Comparison of ENCODE assay signal across 24 mouse cellular contexts in the genomic region with DNA sequence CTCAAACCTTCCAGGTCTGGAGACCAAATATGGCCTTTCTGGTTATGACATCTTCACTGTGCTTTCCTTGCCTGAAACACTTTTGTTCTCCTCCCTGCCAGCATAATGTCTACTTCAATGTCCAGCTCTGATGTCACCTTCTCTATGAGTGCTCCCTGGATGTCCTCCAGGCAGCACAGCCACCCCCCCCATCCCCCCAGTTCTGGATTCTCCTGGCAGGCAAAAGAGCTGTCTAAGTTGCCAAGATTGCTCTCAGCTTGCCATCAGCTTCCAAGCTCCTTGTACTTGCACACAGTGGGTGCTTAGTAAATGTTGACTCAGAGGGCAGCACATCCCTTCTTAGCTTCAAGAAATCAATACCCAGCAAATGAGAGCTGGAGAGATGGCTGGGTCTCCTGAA.
DNase-seq lines count a peak whose midpoint lies in the region; ATAC-seq and TF ChIP-seq lines count a peak whose summit lies in the region.
"Had no signal": no experiment of that assay in that cellular context is flagged by ENCODE, and none has a peak within 500 bp of the region (broad histone marks: within the 10 kb centered on the region; RNA-seq: fewer than 3 reads in every experiment).

No protein-coding gene starts in this region.

- H3K9ac ChIP-seq in forebrain, embryonic 14.5 days (ENCODE audit: low read length) = no peak overlapping the region
- no peak overlapping the region for H3K9ac ChIP-seq in lung, embryonic 14.5 days
- no peak overlapping the region for H3K9ac ChIP-seq in stomach, embryonic 16.5 days (ENCODE audit: low read length)
- no peak overlapping the region for H3K9ac ChIP-seq in stomach, postnatal 0 days (ENCODE audit: low read length)
- H3K9ac ChIP-seq: forebrain, embryonic 15.5 days; hindbrain, embryonic 14.5 days; liver, embryonic 14.5 days; midbrain, embryonic 13.5 days; neural tube, embryonic 13.5 days had no signal

- H3K36me3 ChIP-seq in forebrain, embryonic 10.5 days (replicated peaks) = no peaks in the 10 kb centered on the region
- H3K36me3 ChIP-seq in forebrain, embryonic 14.5 days (ENCODE audit: control insufficient read depth, insufficient read depth, low read length) = no peaks in the 10 kb centered on the region
- no peaks in the 10 kb centered on the region for H3K36me3 ChIP-seq in lung, embryonic 14.5 days (ENCODE audit: insufficient read depth)
- H3K36me3 ChIP-seq in stomach, embryonic 16.5 days (ENCODE audit: control insufficient read depth, insufficient read depth, low read length) = no peaks in the 10 kb centered on the region
- H3K36me3 ChIP-seq in stomach, postnatal 0 days (ENCODE audit: control insufficient read depth, insufficient read depth, low read length) = no peaks in the 10 kb centered on the region
- H3K36me3 ChIP-seq: forebrain, embryonic 15.5 days; midbrain, embryonic 13.5 days; neural tube, embryonic 13.5 days had no signal

- no peaks in the 10 kb centered on the region for H3K9me3 ChIP-seq in forebrain, embryonic 10.5 days
- H3K9me3 ChIP-seq in forebrain, embryonic 14.5 days (replicated peaks; ENCODE audit: control insufficient read depth, low read length) = no peaks in the 10 kb centered on the region
- H3K9me3 ChIP-seq in lung, embryonic 14.5 days (ENCODE audit: low read depth, low read length) = no peaks in the 10 kb centered on the region
- H3K9me3 ChIP-seq in stomach, embryonic 16.5 days (replicated peaks; ENCODE audit: control insufficient read depth, low read length) = no peaks in the 10 kb centered on the region
- H3K9me3 ChIP-seq in stomach, postnatal 0 days (ENCODE audit: control insufficient read depth, low read length) = no peaks in the 10 kb centered on the region
- H3K9me3 ChIP-seq: forebrain, embryonic 15.5 days; midbrain, embryonic 13.5 days; neural tube, embryonic 13.5 days had no signal

- no peak overlapping the region for H3K4me3 ChIP-seq in forebrain, embryonic 10.5 days
- no peak overlapping the region for H3K4me3 ChIP-seq in forebrain, embryonic 14.5 days (ENCODE audit: low read depth, low read length)
- no peak overlapping the region for H3K4me3 ChIP-seq in lung, embryonic 14.5 days (ENCODE audit: low read depth, low read length)
- H3K4me3 ChIP-seq in stomach, embryonic 16.5 days (replicated peaks; ENCODE audit: low read length) = no peak overlapping the region
- no peak overlapping the region for H3K4me3 ChIP-seq in stomach, postnatal 0 days (ENCODE audit: low read depth, low read length)
- H3K4me3 ChIP-seq: forebrain, embryonic 15.5 days; midbrain, embryonic 13.5 days; neural tube, embryonic 13.5 days had no signal

- no peak overlapping the region for H3K4me2 ChIP-seq in forebrain, embryonic 14.5 days (ENCODE audit: low read length)
- H3K4me2 ChIP-seq in lung, embryonic 14.5 days = no peak overlapping the region
- H3K4me2 ChIP-seq in stomach, embryonic 16.5 days (ENCODE audit: low read depth, low read length) = no peak overlapping the region
- H3K4me2 ChIP-seq in stomach, postnatal 0 days (replicated peaks; ENCODE audit: low read depth) = no peak overlapping the region
- H3K4me2 ChIP-seq: forebrain, embryonic 15.5 days; heart, embryonic 11.5 days; hindbrain, embryonic 14.5 days; midbrain, embryonic 13.5 days; neural tube, embryonic 13.5 days had no signal

- no peak for TF ChIP-seq CTCF in lung, embryonic 14.5 days (IDR thresholded peaks at IDR 0.05; ENCODE audit: low read depth)
- no peak for TF ChIP-seq CTCF in stomach, postnatal 0 days (IDR thresholded peaks at IDR 0.05; ENCODE audit: low read depth)

- TF ChIP-seq EP300 in stomach, postnatal 0 days (optimal IDR thresholded peaks at IDR 0.05) = no peak

- H3K27me3 ChIP-seq in forebrain, embryonic 10.5 days (ENCODE audit: poor library complexity, severe bottlenecking) = 0 out of 2 replicates have a peak, but pooled peaks cover 5% of the 10 kb centered on the region
- H3K27me3 ChIP-seq in forebrain, embryonic 14.5 days (replicated peaks; ENCODE audit: control insufficient read depth, insufficient read depth, low read length) = no peaks in the 10 kb centered on the region
- H3K27me3 ChIP-seq in lung, embryonic 14.5 days (ENCODE audit: insufficient read depth, low read length) = no peaks in the 10 kb centered on the region
- H3K27me3 ChIP-seq in stomach, embryonic 16.5 days (ENCODE audit: control insufficient read depth, insufficient read depth, low read length) = no peaks in the 10 kb centered on the region
- H3K27me3 ChIP-seq in stomach, postnatal 0 days (ENCODE audit: control insufficient read depth, insufficient read depth, low read length) = no peaks in the 10 kb centered on the region
- H3K27me3 ChIP-seq: forebrain, embryonic 15.5 days; midbrain, embryonic 13.5 days; neural tube, embryonic 13.5 days had no signal

- H3K4me1 ChIP-seq in forebrain, embryonic 10.5 days = peaks cover 42% of the 10 kb centered on the region
- H3K4me1 ChIP-seq in forebrain, embryonic 14.5 days (ENCODE audit: control insufficient read depth, insufficient read depth, low read length) = peaks cover 14% of the 10 kb centered on the region; the same call in 1 of the 2 replicates
- H3K4me1 ChIP-seq in lung, embryonic 14.5 days (ENCODE audit: insufficient read depth) = peaks cover 9% of the 10 kb centered on the region
- peaks cover 33% of the 10 kb centered on the region for H3K4me1 ChIP-seq in stomach, embryonic 16.5 days (ENCODE audit: control insufficient read depth, insufficient read depth, low read length)
- H3K4me1 ChIP-seq in stomach, postnatal 0 days (replicated peaks; ENCODE audit: control insufficient read depth, insufficient read depth) = no peaks in the 10 kb centered on the region; the same call in 1 of the 2 replicates

- ATAC-seq in forebrain, embryonic 14.5 days = no peak
- no peak for ATAC-seq in lung, embryonic 14.5 days (ENCODE audit: insufficient read depth)
- no peak for ATAC-seq in stomach, embryonic 16.5 days (ENCODE audit: insufficient read depth, low FRiP score)
- ATAC-seq in stomach, postnatal 0 days (ENCODE audit: low FRiP score, low TSS enrichment) = no peak
- ATAC-seq: forebrain, embryonic 15.5 days; intestine, postnatal 0 days; midbrain, embryonic 13.5 days had no signal

- H3K27ac ChIP-seq in forebrain, embryonic 10.5 days = peak overlapping the region; percentile 11; the same call in 1 of the 2 replicates
- H3K27ac ChIP-seq in forebrain, embryonic 14.5 days (ENCODE audit: low read depth, low read length) = no peak overlapping the region
- no peak overlapping the region for H3K27ac ChIP-seq in lung, embryonic 14.5 days (ENCODE audit: low read depth)
- peak overlapping the region; percentile 80; the same call in 1 of the 2 replicates for H3K27ac ChIP-seq in stomach, embryonic 16.5 days (ENCODE audit: low read length)
- no peak overlapping the region for H3K27ac ChIP-seq in stomach, postnatal 0 days (replicated peaks)
- H3K27ac ChIP-seq: forebrain, embryonic 15.5 days; hindbrain, embryonic 14.5 days; liver, embryonic 14.5 days; macrophage; neural tube, embryonic 13.5 days had no signal

- DNase-seq in forebrain, embryonic 10.5 days (ENCODE audit: extremely low spot score, low spot score) = no peak
- no peak for DNase-seq in forebrain, embryonic 14.5 days (ENCODE audit: low spot score)
- DNase-seq in lung, embryonic 14.5 days = peak; percentile 35
- no peak for DNase-seq in lung, postnatal 25 days (ENCODE audit: low spot score)
- no peak for DNase-seq in stomach, postnatal 0 days (ENCODE audit: low spot score)
- DNase-seq in layer of hippocampus, adult 9-11 months = no peak
- DNase-seq: adrenal gland, postnatal 25 days; B cell, adult 2 months; cerebellum, adult 9-11 months; kidney, adult 9 months; kidney, postnatal 10 days; liver; right cerebral cortex, postnatal 4 days; thymus, adult 18-20 months; thymus, postnatal 25 days had no signal

Comparison
In these comparisons a context has a peak if more than half of its experiments do, and no peak if none do; other contexts are left out.
1. H3K27ac ChIP-seq: peak in forebrain, embryonic 10.5 days (single experiment) and stomach, embryonic 16.5 days (single experiment); none in forebrain, embryonic 14.5 days (single experiment), lung, embryonic 14.5 days (single experiment) and stomach, postnatal 0 days (single experiment).